Mouse (Mus musculus): ENCODE results near the gene Spg11. TPM values are rescaled to one million over a fixed set of nuclear protein-coding genes. Genes with fewer than 3 reads are reported as not detected.
"Not testable (repeated sequence)": the region's sequence is repeated elsewhere in the genome, so short reads cannot be mapped to it uniquely, and the experiment has no call there.

Gene Spg11
- polyA plus RNA-seq, 1 experiment from 2014 or later = 17.0 TPM

GRCm38 (mm10) chr2:122125680-122126572, 7.7 kb upstream of the Spg11 start:
- POLR2A ChIA-PET = no interaction called here
- no peak for TF ChIP-seq CTCF (IDR thresholded peaks at IDR 0.05)
- in situ Hi-C loops (cut with MboI; ENCODE audit: low pct_unique_long_range_greater_than_20kb) = no loop called here
- ATAC-seq (no peak), DNase-seq (ENCODE audit: low read depth, low spot score) (no peak)
- H3K27me3 ChIP-seq = no peaks in the 10 kb centered on the region
- CTCF ChIA-PET = interaction anchor here (0.9 to 1.7 kb wide), 2 partner anchors 11 to 34 kb away, joined by 3 to 4 read pairs; partner anchors contain the start of gene Trim69

- no peak for ATAC-seq
- CTCF ChIA-PET = no interaction called here
- TF ChIP-seq CTCF (IDR thresholded peaks at IDR 0.05) = no peak
- DNase-seq (ENCODE audit: low read depth, low spot score) = no peak
- POLR2A ChIA-PET = no interaction called here
- H3K27me3 ChIP-seq = no peaks in the 10 kb centered on the region
- in situ Hi-C loops (cut with MboI; ENCODE audit: low pct_unique_long_range_greater_than_20kb) = loop anchor here (5.0 kb wide), 1 partner anchor 35 kb away; no protein-coding TSS in a partner anchor
Measured at GRCm38 (mm10) chr2:122116888-122117287, 1.3 kb downstream of the Spg11 start.

GRCm38 (mm10) chr2:122109714-122110113, 8.5 kb downstream of the Spg11 start:
- TF ChIP-seq CTCF (IDR thresholded peaks at IDR 0.05) = no peak
- POLR2A ChIA-PET = no interaction called here
- in situ Hi-C loops (cut with MboI; ENCODE audit: low pct_unique_long_range_greater_than_20kb) = no loop called here
- ATAC-seq = no peak
- no peak for DNase-seq (ENCODE audit: low read depth, low spot score)
- H3K27me3 ChIP-seq = no peaks in the 10 kb centered on the region
- CTCF ChIA-PET = no interaction called here

GRCm38 (mm10) chr2:122108101-122108500, 10.1 kb downstream of the Spg11 start:
- no peak for TF ChIP-seq CTCF (IDR thresholded peaks at IDR 0.05)
- no peak for ATAC-seq
- CTCF ChIA-PET = no interaction called here
- POLR2A ChIA-PET = no interaction called here
- in situ Hi-C loops (cut with MboI; ENCODE audit: low pct_unique_long_range_greater_than_20kb) = no loop called here
- DNase-seq (ENCODE audit: low read depth, low spot score) = no peak
- H3K27me3 ChIP-seq = no peaks in the 10 kb centered on the region

- in situ Hi-C loops (cut with MboI; ENCODE audit: low pct_unique_long_range_greater_than_20kb) = no loop called here
Measured at GRCm38 (mm10) chr2:122102070-122102469, 16.1 kb downstream of the Spg11 start.

GRCm38 (mm10) chr2:122097686-122098085, 20.5 kb downstream of the Spg11 start:
- POLR2A ChIA-PET; ATAC-seq; DNase-seq (ENCODE audit: low read depth, low spot score); in situ Hi-C loops (cut with MboI; ENCODE audit: low pct_unique_long_range_greater_than_20kb); H3K27me3 ChIP-seq: not testable (repeated sequence)
- CTCF ChIA-PET = interaction anchor here (0.8 to 1.3 kb wide), 2 partner anchors 16 to 28 kb away, joined by 3 read pairs; no protein-coding TSS in a partner anchor

More at GRCm38 (mm10) chr2:122102070-122102469, 16.1 kb downstream of the Spg11 start:
- no peaks in the 10 kb centered on the region for H3K27me3 ChIP-seq
- POLR2A ChIA-PET = no interaction called here
- TF ChIP-seq CTCF (IDR thresholded peaks at IDR 0.05) = peak; percentile 62
- DNase-seq (ENCODE audit: low read depth, low spot score) = no peak
- peak; percentile 44 for ATAC-seq
- CTCF ChIA-PET = interaction anchor here (1.3 to 1.8 kb wide), 2 partner anchors 9 to 12 kb away, joined by 4 to 5 read pairs; no protein-coding TSS in a partner anchor

- ChIA-PET CTCF (no interaction called here), POLR2A (no interaction called here)
- no peak for TF ChIP-seq CTCF (IDR thresholded peaks at IDR 0.05)
- ATAC-seq = no peak
- H3K27me3 ChIP-seq = no peaks in the 10 kb centered on the region
- in situ Hi-C loops (cut with MboI; ENCODE audit: low pct_unique_long_range_greater_than_20kb) = no loop called here
- DNase-seq (ENCODE audit: low read depth, low spot score) = no peak
Measured at GRCm38 (mm10) chr2:122093844-122094243, 24.3 kb downstream of the Spg11 start.

GRCm38 (mm10) chr2:122086446-122086845, 31.7 kb downstream of the Spg11 start:
- ChIA-PET CTCF (interaction anchor here (0.6 to 1.3 kb wide), 2 partner anchors 12 to 25 kb away, joined by 3 to 6 read pairs; no protein-coding TSS in a partner anchor), POLR2A (no interaction called here)
- in situ Hi-C loops (cut with MboI; ENCODE audit: low pct_unique_long_range_greater_than_20kb) = no loop called here
- ATAC-seq (no peak), DNase-seq (ENCODE audit: low read depth, low spot score) (no peak)
- no peak for TF ChIP-seq CTCF (IDR thresholded peaks at IDR 0.05)
- no peaks in the 10 kb centered on the region for H3K27me3 ChIP-seq

- CTCF ChIA-PET = no interaction called here
- POLR2A ChIA-PET = no interaction called here
- no peak for TF ChIP-seq CTCF (IDR thresholded peaks at IDR 0.05)
- in situ Hi-C loops (cut with MboI; ENCODE audit: low pct_unique_long_range_greater_than_20kb) = no loop called here
- H3K27me3 ChIP-seq = no peaks in the 10 kb centered on the region
- no peak for DNase-seq (ENCODE audit: low read depth, low spot score)
- no peak for ATAC-seq
Measured at GRCm38 (mm10) chr2:122081728-122082456, 36.3 kb downstream of the Spg11 start.

- ATAC-seq (no peak), DNase-seq (ENCODE audit: low read depth, low spot score) (no peak)
- CTCF ChIA-PET = interaction anchor here (1.1 kb wide), 1 partner anchor 27 kb away, joined by 3 read pairs; no protein-coding TSS in a partner anchor
- no peaks in the 10 kb centered on the region for H3K27me3 ChIP-seq
- TF ChIP-seq CTCF (IDR thresholded peaks at IDR 0.05) = peak; percentile 88
- POLR2A ChIA-PET = no interaction called here
- in situ Hi-C loops (cut with MboI; ENCODE audit: low pct_unique_long_range_greater_than_20kb) = loop anchor here (5.0 kb wide), 1 partner anchor 92 kb away; the partner anchor contains the start of gene Trim69
Measured at GRCm38 (mm10) chr2:122069922-122070321, 48.3 kb downstream of the Spg11 start.

Data from Patski (cell line).